9 mouse cellular contexts compared by ENCODE assay signal in the genomic region with DNA sequence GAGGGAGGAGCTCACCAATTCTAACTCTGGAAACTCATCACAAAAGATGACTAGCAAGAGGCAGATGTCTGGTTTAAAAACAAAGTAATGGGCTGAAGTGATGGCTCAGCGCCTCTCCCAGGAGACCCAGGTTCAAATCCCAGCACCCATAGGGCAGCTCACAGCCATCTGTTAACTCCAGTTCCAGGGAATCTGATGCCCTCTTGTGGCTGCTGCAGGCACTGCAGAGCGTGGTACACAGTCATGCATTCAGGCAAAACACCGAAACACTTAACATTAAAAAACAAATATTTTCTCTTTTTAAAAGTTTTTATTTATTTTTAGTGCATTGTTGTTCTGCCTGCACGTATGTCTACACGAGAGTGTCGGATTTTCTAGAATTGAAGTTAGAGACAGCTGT.
DNase-seq lines count a peak whose midpoint lies in the region; ATAC-seq and TF ChIP-seq lines count a peak whose summit lies in the region.
"Had no signal": no experiment of that assay in that cellular context is flagged by ENCODE, and none has a peak within 500 bp of the region (broad histone marks: within the 10 kb centered on the region; RNA-seq: fewer than 3 reads in every experiment).

No protein-coding gene starts in this region.

- no peak overlapping the region for H3K4me2 ChIP-seq in hindbrain, embryonic 14.5 days (replicated peaks)
- H3K4me2 ChIP-seq: heart, embryonic 15.5 days had no signal

- H3K9ac ChIP-seq in hindbrain, embryonic 14.5 days, result no peak overlapping the region
- H3K9ac ChIP-seq: heart, embryonic 15.5 days had no signal

- no peaks in the 10 kb centered on the region for H3K9me3 ChIP-seq in hindbrain, embryonic 10.5 days
- H3K9me3 ChIP-seq in hindbrain, embryonic 14.5 days (ENCODE audit: control insufficient read depth, low read length), result no peaks in the 10 kb centered on the region
- H3K9me3 ChIP-seq: heart, embryonic 15.5 days had no signal

- no peaks in the 10 kb centered on the region; the same call in 1 of the 2 replicates for H3K4me1 ChIP-seq in hindbrain, embryonic 10.5 days (replicated peaks)
- no peaks in the 10 kb centered on the region for H3K4me1 ChIP-seq in hindbrain, embryonic 14.5 days (replicated peaks; ENCODE audit: control insufficient read depth, insufficient read depth, low read length)
- no peaks in the 10 kb centered on the region for H3K4me1 ChIP-seq in thymus, adult 2 months (replicated peaks; ENCODE audit: control insufficient read depth, insufficient read depth, low read length)
- H3K4me1 ChIP-seq: heart, embryonic 15.5 days had no signal

- 74% methylated on average over 6 of the region's 6 CpGs for WGBS in hindbrain, embryonic 10.5 days
- WGBS in hindbrain, embryonic 14.5 days, result 71% methylated on average over 6 of the region's 6 CpGs
- WGBS in thymus, adult 2 months, result 88% methylated on average over 6 of the region's 6 CpGs

- H3K27ac ChIP-seq in hindbrain, embryonic 10.5 days, result no peak overlapping the region
- no peak overlapping the region for H3K27ac ChIP-seq in hindbrain, embryonic 14.5 days
- H3K27ac ChIP-seq in thymus, adult 2 months (ENCODE audit: control insufficient read depth, insufficient read depth, low read length), result no peak overlapping the region
- H3K27ac ChIP-seq: heart, embryonic 15.5 days had no signal

- ATAC-seq in hindbrain, embryonic 14.5 days (ENCODE audit: low FRiP score), result no peak

- no peak for TF ChIP-seq POLR2A in thymus, adult 2 months (IDR thresholded peaks at IDR 0.05; ENCODE audit: control insufficient read depth, extremely low read depth, insufficient read depth, low read length, poor library complexity)

- H3K27me3 ChIP-seq in hindbrain, embryonic 10.5 days (ENCODE audit: insufficient read depth, poor library complexity, severe bottlenecking), result no peaks in the 10 kb centered on the region
- no peaks in the 10 kb centered on the region for H3K27me3 ChIP-seq in hindbrain, embryonic 14.5 days (ENCODE audit: control insufficient read depth, insufficient read depth, low read length)
- H3K27me3 ChIP-seq in thymus, adult 2 months (ENCODE audit: control insufficient read depth, insufficient read depth, low read length), result no peaks in the 10 kb centered on the region
- H3K27me3 ChIP-seq: heart, embryonic 15.5 days had no signal

- no peak overlapping the region for H3K4me3 ChIP-seq in hindbrain, embryonic 10.5 days
- H3K4me3 ChIP-seq in hindbrain, embryonic 14.5 days (replicated peaks; ENCODE audit: low read length), result no peak overlapping the region
- H3K4me3 ChIP-seq in thymus, adult 2 months (ENCODE audit: control insufficient read depth, insufficient read depth, low read length), result no peak overlapping the region
- H3K4me3 ChIP-seq: heart, embryonic 15.5 days had no signal

- DNase-seq in hindbrain, embryonic 10.5 days (ENCODE audit: low spot score), result peak; percentile 38
- DNase-seq in hindbrain, embryonic 14.5 days (ENCODE audit: low spot score), result no peak
- DNase-seq in thymus, adult 2 months, result peak; percentile 13
- DNase-seq in thymus, adult 18-20 months, result no peak
- peak; percentile 33 for DNase-seq in induced T-regulatory cell, adult 2 months (ENCODE audit: low read depth)
- no peak for DNase-seq in adipocyte (ENCODE audit: low spot score)
- no peak for DNase-seq in ovary, postnatal 14 days (ENCODE audit: low spot score)
- DNase-seq in frontal cortex, postnatal 10 days (ENCODE audit: low spot score in 2 of 2), result no peak

- H3K36me3 ChIP-seq in hindbrain, embryonic 10.5 days, result no peaks in the 10 kb centered on the region
- H3K36me3 ChIP-seq in hindbrain, embryonic 14.5 days (replicated peaks; ENCODE audit: control insufficient read depth, insufficient read depth), result no peaks in the 10 kb centered on the region
- no peaks in the 10 kb centered on the region for H3K36me3 ChIP-seq in thymus, adult 2 months (ENCODE audit: control insufficient read depth, insufficient read depth, low read length)
- H3K36me3 ChIP-seq: heart, embryonic 15.5 days had no signal

- TF ChIP-seq CTCF in thymus, adult 2 months (IDR thresholded peaks at IDR 0.05; ENCODE audit: borderline replicate concordance, control insufficient read depth, extremely low read depth, insufficient read depth, low read length, poor library complexity), result peak; percentile 50; the same call in 1 of the 2 replicates

Comparison
In these comparisons a context has a peak if more than half of its experiments do, and no peak if none do; other contexts are left out.
1. DNase-seq: peak in hindbrain, embryonic 10.5 days (single experiment), thymus, adult 2 months (single experiment) and induced T-regulatory cell, adult 2 months (single experiment); none in hindbrain, embryonic 14.5 days (single experiment), thymus, adult 18-20 months (0 of 2), adipocyte (single experiment), ovary, postnatal 14 days (single experiment) and frontal cortex, postnatal 10 days (0 of 2).